Mouse (Mus musculus): ENCODE results near the gene Olfr643.
"Not testable (repeated sequence)": the region's sequence is repeated elsewhere in the genome, so short reads cannot be mapped to it uniquely, and the experiment has no call there.

Olfr643 gene

DNA sequence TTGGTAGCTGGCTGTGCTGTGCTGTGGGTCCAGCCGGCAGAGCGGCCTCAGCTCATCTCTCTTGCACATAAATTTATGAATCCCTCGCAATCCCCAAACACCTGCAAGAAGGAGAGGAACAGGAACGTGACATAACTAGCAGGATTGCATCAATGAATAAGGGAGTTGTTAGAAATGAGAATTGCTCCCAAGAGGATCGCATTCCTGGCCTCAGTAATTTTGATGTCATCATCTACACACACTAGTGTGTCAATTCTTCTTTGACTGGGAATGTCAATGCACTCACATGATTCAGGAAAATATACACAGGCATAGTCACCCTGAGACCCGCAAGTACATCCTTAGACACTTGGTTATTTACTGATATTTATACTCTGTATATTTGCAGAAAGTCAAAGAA is 111.7 kb downstream of the Olfr643 start, which contains the start of gene Olfr640:
Gene Olfr640, minus strand, starts transcription at position 101 of the 400 bp plus-strand sequence.
- in situ Hi-C loops (cut with MboI; ENCODE audit: unreplicated experiment in 2 of 2) = no loop called here

DNA sequence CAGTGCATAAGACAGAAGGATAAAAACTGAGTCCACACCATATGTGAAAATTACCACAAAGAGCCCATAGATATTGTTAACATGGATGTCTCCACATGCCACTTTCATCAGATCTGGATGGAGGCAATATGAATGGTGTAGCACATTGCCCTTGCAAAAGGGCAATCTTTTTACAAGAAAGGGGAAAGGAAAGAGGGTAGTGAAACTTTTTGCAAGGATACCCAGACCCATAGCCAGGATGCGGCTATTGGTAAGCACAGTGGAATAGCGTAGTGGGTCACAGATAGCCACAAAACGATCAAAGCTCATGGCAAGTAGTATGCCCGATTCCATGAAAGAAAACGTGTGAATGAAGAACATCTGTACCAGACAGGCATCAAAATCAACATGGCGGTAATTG is 115.6 kb downstream of the Olfr643 start:
- in situ Hi-C loops (cut with MboI; ENCODE audit: unreplicated experiment in 2 of 2) = no loop called here

DNA sequence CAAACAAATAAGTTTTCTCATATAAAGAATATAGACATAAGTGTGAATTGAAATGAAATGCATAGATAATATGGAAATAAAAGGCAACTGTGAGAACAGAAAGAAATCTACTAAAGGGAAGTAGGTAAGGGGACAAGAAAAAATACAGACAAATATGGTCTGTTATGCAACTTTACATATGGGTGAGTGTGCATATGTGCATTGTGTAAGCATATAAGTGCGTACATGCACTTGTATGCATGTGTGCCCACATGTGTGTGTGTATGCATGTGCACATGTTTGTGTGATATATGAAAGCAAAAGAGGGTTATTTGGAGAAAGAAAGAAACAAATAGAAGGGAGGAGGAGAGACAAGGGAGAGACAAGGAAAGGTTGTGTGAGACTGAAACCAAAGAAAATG is 118.3 kb downstream of the Olfr643 start:
- in situ Hi-C loops (cut with MboI; ENCODE audit: unreplicated experiment in 2 of 2) = no loop called here

DNA sequence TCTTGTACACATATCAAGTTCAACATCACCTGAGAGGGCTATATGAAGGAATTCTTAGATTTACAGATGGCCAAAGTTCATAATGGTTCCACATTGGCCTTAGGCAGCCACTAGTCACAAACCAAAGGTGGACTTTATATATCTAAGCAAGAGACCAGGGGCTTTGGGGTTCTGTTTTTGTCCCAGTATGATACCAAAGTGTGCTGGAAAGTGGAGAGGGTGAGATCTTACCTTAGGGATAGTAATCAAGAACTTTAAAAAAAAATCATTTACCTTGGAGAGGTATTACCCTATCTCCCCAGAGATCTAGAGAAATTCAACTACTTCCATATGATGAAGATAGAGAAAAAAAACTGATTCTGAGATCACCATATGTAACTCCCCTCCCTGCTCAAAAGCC is 120.0 kb downstream of the Olfr643 start, which contains the start of gene Olfr639:
Gene Olfr639, minus strand, starts transcription at position 101 of the 400 bp plus-strand sequence.
- in situ Hi-C loops (cut with MboI; ENCODE audit: unreplicated experiment in 2 of 2) = no loop called here

DNA sequence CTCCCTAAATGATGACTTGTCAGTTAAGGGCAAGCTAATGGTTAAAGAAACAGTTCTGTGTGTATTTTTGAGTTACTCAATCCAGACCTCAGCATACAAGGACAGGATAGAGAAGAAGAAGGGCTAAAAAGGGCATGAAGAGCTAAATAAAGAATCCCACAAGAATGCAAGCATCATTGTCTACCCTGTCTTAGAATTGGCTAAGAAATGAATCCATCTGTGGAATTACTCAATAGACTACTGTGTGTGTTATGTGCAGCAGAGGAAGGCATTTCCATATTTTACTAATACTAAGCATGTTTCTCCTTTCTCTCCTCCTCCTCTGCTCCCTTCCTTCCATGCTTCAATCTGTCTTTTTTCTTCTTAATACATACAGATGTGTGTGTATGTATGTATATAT is 138.1 kb downstream of the Olfr643 start:
- in situ Hi-C loops (cut with MboI; ENCODE audit: unreplicated experiment in 2 of 2) = no loop called here

DNA sequence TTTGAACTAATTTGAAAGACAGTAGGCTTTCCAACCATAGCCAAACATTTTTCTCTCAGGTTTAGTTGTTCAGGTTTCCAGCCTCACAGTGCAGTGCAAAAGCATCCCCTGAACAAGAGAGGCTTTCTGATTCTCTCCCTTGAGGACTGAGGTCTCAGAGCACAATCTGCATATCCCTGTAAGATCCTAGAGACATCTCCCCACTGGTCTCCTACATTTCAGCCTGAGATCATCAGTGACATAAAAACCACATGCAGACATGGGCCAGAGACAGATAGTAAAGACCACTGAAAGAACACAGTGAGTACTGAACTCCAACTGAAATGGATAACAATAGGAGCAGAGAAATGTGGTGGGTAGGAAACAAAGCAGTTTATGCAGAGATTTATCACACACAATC is 138.8 kb downstream of the Olfr643 start, which contains the start of gene Olfr638:
Gene Olfr638, plus strand, starts transcription at position 301 of the 400 bp plus-strand sequence.
- in situ Hi-C loops (cut with MboI; ENCODE audit: unreplicated experiment in 2 of 2) = no loop called here

DNA sequence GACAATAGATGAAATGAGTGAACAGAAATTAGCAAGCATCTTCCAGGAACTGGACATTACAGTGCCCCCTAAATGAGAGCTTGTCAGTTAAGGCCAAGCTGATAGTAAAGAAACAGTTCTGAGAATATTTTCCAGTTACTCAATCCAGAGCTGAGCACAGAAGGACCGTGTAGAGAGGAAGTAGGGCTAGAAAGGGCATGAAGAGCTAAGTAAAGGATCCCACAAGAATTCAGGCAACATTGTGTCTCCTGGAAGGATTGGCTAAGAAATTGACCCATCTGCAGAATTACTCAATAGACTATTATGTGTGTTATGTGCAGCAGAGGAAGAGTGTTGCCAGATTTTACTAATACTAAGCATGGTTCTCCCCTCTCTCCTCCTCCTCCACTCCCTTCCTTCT is 165.4 kb downstream of the Olfr643 start:
- in situ Hi-C loops (cut with MboI; ENCODE audit: unreplicated experiment in 2 of 2) = no loop called here

DNA sequence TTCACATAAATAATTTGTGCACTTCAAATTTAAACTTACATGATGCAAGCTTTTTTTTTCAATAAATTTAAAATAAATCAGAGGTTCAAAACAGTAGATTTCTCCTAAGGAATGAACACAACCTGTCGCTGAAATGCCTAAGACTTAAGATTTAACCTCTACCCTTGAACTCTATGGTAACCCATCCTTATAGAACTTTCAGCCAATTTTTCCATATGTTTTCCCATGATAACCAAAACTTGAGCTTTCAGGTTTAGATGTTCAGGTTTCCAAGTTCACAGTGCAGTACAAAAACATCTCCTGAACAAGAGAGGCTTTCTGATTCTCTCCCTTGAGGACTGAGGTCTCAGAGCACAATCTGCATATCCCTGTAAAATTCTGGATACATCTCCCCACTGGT is 166.4 kb downstream of the Olfr643 start, which contains the start of gene Olfr635:
Gene Olfr635, plus strand, starts transcription at position 301 of the 400 bp plus-strand sequence.
- in situ Hi-C loops (cut with MboI; ENCODE audit: unreplicated experiment in 2 of 2) = no loop called here

DNA sequence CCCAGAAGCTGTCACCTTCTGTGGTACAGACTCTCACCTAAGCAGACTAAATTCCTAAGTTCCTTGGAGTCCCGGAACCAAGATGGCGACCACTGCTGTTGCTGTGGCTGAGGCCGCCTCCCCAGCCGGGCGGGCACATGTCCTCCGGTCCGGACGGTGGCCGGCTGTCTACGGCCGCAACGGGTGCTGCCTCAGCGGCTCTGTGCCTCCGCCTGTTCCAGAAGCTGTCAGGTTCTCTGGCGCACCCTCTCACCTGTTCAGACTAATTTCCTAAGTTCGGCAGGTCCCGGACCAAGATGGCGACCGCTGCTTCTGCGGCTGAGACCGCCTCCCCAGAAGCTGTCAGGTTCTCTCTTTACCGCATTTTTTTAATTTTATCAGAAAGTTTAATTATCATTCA is 170.3 kb downstream of the Olfr643 start:
- in situ Hi-C loops (cut with MboI; ENCODE audit: unreplicated experiment in 2 of 2) = not testable (repeated sequence)

Measured in v-Abl transformed pro-B cells (cell line).